Mouse (Mus musculus) ovary, adult 18-20 months (tissue): ENCODE measurements around the gene Creb5.
A peak's percentile ranks its signal among the peaks of the same experiment; 100 is the strongest.

Experiments
- DNase-seq: peaks from one replicate; pipeline ENCODE4 v3.0.0; 2022; ENCODE audit warnings: low spot score, mixed read lengths

The Creb5 gene

GRCm38 (mm10) chr6:53287038-53287561 is at the start of gene Creb5:
Creb5 (plus strand) TSS chr6:53287270.
- peak; percentile 57 for DNase-seq

- no peak for DNase-seq
Measured at GRCm38 (mm10) chr6:53259841-53260240, 27.2 kb upstream of the Creb5 start.

GRCm38 (mm10) chr6:53262401-53262800 is 24.7 kb upstream of the Creb5 start:
- DNase-seq = no peak

- no peak for DNase-seq
Measured at GRCm38 (mm10) chr6:53267036-53267435, 20.0 kb upstream of the Creb5 start.

GRCm38 (mm10) chr6:53267732-53268505 is 19.2 kb upstream of the Creb5 start:
- DNase-seq = no peak

- no peak for DNase-seq
Measured at GRCm38 (mm10) chr6:53271216-53271615, 15.9 kb upstream of the Creb5 start.

GRCm38 (mm10) chr6:53271636-53272035 is 15.4 kb upstream of the Creb5 start:
- DNase-seq = no peak

GRCm38 (mm10) chr6:53286389-53287037 is 557 bp upstream of the Creb5 start:
- DNase-seq = no peak

GRCm38 (mm10) chr6:53287562-53288381 is 702 bp downstream of the Creb5 start:
- no peak for DNase-seq

- DNase-seq = no peak
Measured at GRCm38 (mm10) chr6:53288584-53289558, 1.8 kb downstream of the Creb5 start.

- no peak for DNase-seq
Measured at GRCm38 (mm10) chr6:53289659-53290058, 2.6 kb downstream of the Creb5 start.

GRCm38 (mm10) chr6:53290215-53290990 is 3.3 kb downstream of the Creb5 start:
- no peak for DNase-seq

GRCm38 (mm10) chr6:53292931-53293330 is 5.9 kb downstream of the Creb5 start:
- no peak for DNase-seq

GRCm38 (mm10) chr6:53297851-53298250 is 10.8 kb downstream of the Creb5 start:
- DNase-seq = no peak

GRCm38 (mm10) chr6:53304201-53304600 is 17.1 kb downstream of the Creb5 start:
- no peak for DNase-seq

GRCm38 (mm10) chr6:53306156-53306555 is 19.1 kb downstream of the Creb5 start:
- no peak for DNase-seq

GRCm38 (mm10) chr6:53306710-53307109 is 19.6 kb downstream of the Creb5 start:
- no peak for DNase-seq

GRCm38 (mm10) chr6:53308684-53309083 is 21.6 kb downstream of the Creb5 start:
- no peak for DNase-seq

- DNase-seq = no peak
Measured at GRCm38 (mm10) chr6:53313604-53314003, 26.5 kb downstream of the Creb5 start.

GRCm38 (mm10) chr6:53314126-53314525 is 27.1 kb downstream of the Creb5 start:
- DNase-seq = no peak
